Mouse (Mus musculus) heart, embryonic 11.5 days (tissue): ENCODE data around the gene Psmd2. TPM values are rescaled to one million over a fixed set of nuclear protein-coding genes. Genes with fewer than 3 reads are reported as not detected.

ENCODE experiments used
- ATAC-seq: fragments of 200-750 bp; cut with Nextera tagmentation; replicated peaks from 2 replicates; pipeline ENCODE4 v1.8.0; 2017; ENCODE audit warnings: moderate library complexity; ENCODE audit not compliant: insufficient number of reproducible peaks, low FRiP score, low TSS enrichment
- H3K27ac ChIP-seq: fragments of 300-500 bp; sonication (generic); 2 replicates; pipeline ENCODE4 v1.5.1; 2014; ENCODE audit warnings: mild to moderate bottlenecking, low read depth, low read length
- H3K27me3 ChIP-seq: fragments of 300-500 bp; sonication (generic); 2 replicates; pipeline ENCODE4 v1.6.1; 2014; ENCODE audit warnings: mild to moderate bottlenecking, low read length, mixed read lengths; ENCODE audit not compliant: control insufficient read depth, insufficient read depth
- H3K36me3 ChIP-seq: fragments of 300-500 bp; sonication (generic); 2 replicates; pipeline ENCODE4 v1.6.1; 2014; ENCODE audit warnings: mild to moderate bottlenecking, low read length, moderate library complexity, mixed read lengths; ENCODE audit not compliant: control insufficient read depth, insufficient read depth
- H3K4me1 ChIP-seq: fragments of 300-500 bp; sonication (generic); 2 replicates; pipeline ENCODE4 v1.6.1; 2014; ENCODE audit warnings: low read length; ENCODE audit not compliant: control insufficient read depth, insufficient read depth
- H3K4me2 ChIP-seq: fragments of 300-500 bp; sonication (generic); 2 replicates; pipeline ENCODE4 v1.6.1; 2014; ENCODE audit warnings: mild to moderate bottlenecking, moderate library complexity
- H3K4me3 ChIP-seq: fragments of 300-500 bp; sonication (generic); 2 replicates; pipeline ENCODE4 v1.5.1; 2014; ENCODE audit warnings: low read depth, low read length
- H3K9ac ChIP-seq: fragments of 300-500 bp; sonication (generic); 2 replicates; pipeline ENCODE4 v1.6.1; 2014; ENCODE audit warnings: mild to moderate bottlenecking, low read depth, low read length, moderate library complexity
- H3K9me3 ChIP-seq: fragments of 300-500 bp; sonication (generic); replicated peaks from 2 replicates; pipeline ENCODE4 v1.6.1; 2016; ENCODE audit warnings: low read length; ENCODE audit not compliant: control insufficient read depth
- WGBS: fragments of 180-500 bp; shearing (Covaris S2); extraction: QIAGEN DNeasy Blood & Tissue Kit; methylation state at CpG from one replicate; pipeline ENCODE4 v1.1.7; 2014; ENCODE audit not compliant: insufficient replicate concordance; 5-methylcytosine and 5-hydroxymethylcytosine counted together
- polyA plus RNA-seq: library from polyadenylated mRNA; unstranded; fragments of >200 nt; fragmentation: Nextera tagmentation; extraction: Ambion mirVana; gene quantifications from 2 replicates; pipeline ENCODE4 v1.2.1, GENCODE M21; 2014

Gene Psmd2
- polyA plus RNA-seq, 1 experiment from 2014 or later, result 275 TPM

GRCm38 (mm10) chr16:20673706-20674303, 22.4 kb downstream of the Psmd2 start:
- H3K27me3 ChIP-seq, result no peaks in the 10 kb centered on the region
- ATAC-seq, result no peak; the same call in 1 of the 2 replicates
- H3K4me3 ChIP-seq, result peak overlapping the region; percentile 97
- peak overlapping the region; percentile 94 for H3K9ac ChIP-seq
- peak overlapping the region; percentile 96 for H3K27ac ChIP-seq
- no peaks in the 10 kb centered on the region for H3K9me3 ChIP-seq
- H3K4me1 ChIP-seq, result peaks cover 20% of the 10 kb centered on the region
- peaks cover 33% of the 10 kb centered on the region for H3K36me3 ChIP-seq
- WGBS, result 6% methylated on average over 14 of the region's 14 CpGs
- H3K4me2 ChIP-seq, result peak overlapping the region; percentile 98

GRCm38 (mm10) chr16:20675213-20675612, 23.8 kb downstream of the Psmd2 start:
- H3K9me3 ChIP-seq, result no peaks in the 10 kb centered on the region
- ATAC-seq, result no peak
- no peak overlapping the region for H3K4me3 ChIP-seq
- H3K4me2 ChIP-seq, result peak overlapping the region; percentile 98
- H3K9ac ChIP-seq, result no peak overlapping the region
- WGBS, result 96% methylated on average over 6 of the region's 6 CpGs
- H3K36me3 ChIP-seq, result peaks cover 45% of the 10 kb centered on the region
- H3K4me1 ChIP-seq, result peaks cover 20% of the 10 kb centered on the region
- no peaks in the 10 kb centered on the region for H3K27me3 ChIP-seq
- no peak overlapping the region for H3K27ac ChIP-seq

- H3K4me2 ChIP-seq, result no peak overlapping the region
- H3K27ac ChIP-seq, result no peak overlapping the region
- H3K4me3 ChIP-seq, result no peak overlapping the region
- peaks cover 20% of the 10 kb centered on the region for H3K4me1 ChIP-seq
- no peaks in the 10 kb centered on the region for H3K27me3 ChIP-seq
- H3K36me3 ChIP-seq, result peaks cover 57% of the 10 kb centered on the region
- no peaks in the 10 kb centered on the region for H3K9me3 ChIP-seq
- 81% methylated on average over 4 of the region's 4 CpGs for WGBS
- H3K9ac ChIP-seq, result no peak overlapping the region
- no peak for ATAC-seq
These were observed 25.2 kb downstream of the Psmd2 start for GRCm38 (mm10) chr16:20676702-20677101.

- peaks cover 20% of the 10 kb centered on the region for H3K4me1 ChIP-seq
- H3K36me3 ChIP-seq, result peaks cover 61% of the 10 kb centered on the region
- H3K27ac ChIP-seq, result no peak overlapping the region
- H3K9ac ChIP-seq, result no peak overlapping the region
- no peak for ATAC-seq
- H3K27me3 ChIP-seq, result no peaks in the 10 kb centered on the region
- H3K4me2 ChIP-seq, result no peak overlapping the region
- no peaks in the 10 kb centered on the region for H3K9me3 ChIP-seq
- H3K4me3 ChIP-seq, result no peak overlapping the region
- WGBS, result 87% methylated on average over 5 of the region's 5 CpGs
These were observed 25.9 kb downstream of the Psmd2 start for GRCm38 (mm10) chr16:20677380-20677779.

- Histone ChIP-seq H3K27me3 (no peaks in the 10 kb centered on the region), H3K4me3 (no peak overlapping the region), H3K4me2 (no peak overlapping the region), H3K4me1 (peaks cover 20% of the 10 kb centered on the region), H3K9ac (no peak overlapping the region), H3K36me3 (peaks cover 68% of the 10 kb centered on the region), H3K27ac (no peak overlapping the region), H3K9me3 (no peaks in the 10 kb centered on the region)
- no peak for ATAC-seq
- 86% methylated on average over 10 of the region's 10 CpGs for WGBS
These were observed 26.7 kb downstream of the Psmd2 start for GRCm38 (mm10) chr16:20677974-20678675.

- H3K4me2 ChIP-seq, result no peak overlapping the region
- H3K4me3 ChIP-seq, result no peak overlapping the region
- H3K27me3 ChIP-seq, result peaks cover 9% of the 10 kb centered on the region; the same call in 1 of the 2 replicates
- no peaks in the 10 kb centered on the region for H3K9me3 ChIP-seq
- H3K4me1 ChIP-seq, result peaks cover 12% of the 10 kb centered on the region; the same call in 1 of the 2 replicates
- H3K36me3 ChIP-seq, result peaks cover 46% of the 10 kb centered on the region
- no peak overlapping the region for H3K27ac ChIP-seq
- 82% methylated on average over 3 of the region's 3 CpGs for WGBS
- H3K9ac ChIP-seq, result no peak overlapping the region
- ATAC-seq, result no peak
These were observed 39.3 kb downstream of the Psmd2 start for GRCm38 (mm10) chr16:20690774-20691173.

GRCm38 (mm10) chr16:20691617-20692016, 40.2 kb downstream of the Psmd2 start:
- Histone ChIP-seq H3K4me2 (no peak overlapping the region), H3K9ac (no peak overlapping the region), H3K4me1 (peaks cover 15% of the 10 kb centered on the region; the same call in 1 of the 2 replicates), H3K27me3 (peaks cover 13% of the 10 kb centered on the region; the same call in 1 of the 2 replicates), H3K4me3 (no peak overlapping the region), H3K9me3 (no peaks in the 10 kb centered on the region), H3K27ac (no peak overlapping the region), H3K36me3 (peaks cover 38% of the 10 kb centered on the region)
- no peak for ATAC-seq
- 89% methylated on average over 1 of the region's 1 CpGs for WGBS

GRCm38 (mm10) chr16:20692241-20692965, 41.0 kb downstream of the Psmd2 start:
- Histone ChIP-seq H3K4me2 (peak overlapping the region; percentile 86), H3K27ac (no peak overlapping the region), H3K36me3 (peaks cover 30% of the 10 kb centered on the region), H3K4me1 (peaks cover 15% of the 10 kb centered on the region; the same call in 1 of the 2 replicates), H3K9ac (no peak overlapping the region), H3K27me3 (peaks cover 15% of the 10 kb centered on the region; the same call in 1 of the 2 replicates), H3K9me3 (no peaks in the 10 kb centered on the region), H3K4me3 (no peak overlapping the region)
- ATAC-seq, result no peak
- WGBS, result 46% methylated on average over 16 of the region's 16 CpGs
